Mouse (Mus musculus) CD4-positive naive resting alpha-beta T cell, adult 76 days (primary cell): Measurements from ENCODE around the gene Olfr790. TPM values are rescaled to one million over a fixed set of nuclear protein-coding genes. Genes with fewer than 3 reads are reported as not detected.

Experiments
- total RNA-seq: library from RNA; stranded (reverse); gene quantifications from one replicate; pipeline ENCODE4 v1.2.4, GENCODE M21; 2023

Olfr790 gene
- total RNA-seq = not detected

GRCm38 (mm10) chr10:129498192-129498591 lies at the start of gene Olfr790:
Gene Olfr790 (plus strand): TSS chr10:129498492.

GRCm38 (mm10) chr10:129461562-129461961 lies 36.7 kb upstream of the Olfr790 start, which contains the start of gene Olfr787:
Gene Olfr787 (plus strand): TSS chr10:129461862.

GRCm38 (mm10) chr10:129470698-129471097 lies 27.6 kb upstream of the Olfr790 start, which contains the start of gene Olfr788:
Gene Olfr788 (plus strand): TSS chr10:129470998.

DNA sequence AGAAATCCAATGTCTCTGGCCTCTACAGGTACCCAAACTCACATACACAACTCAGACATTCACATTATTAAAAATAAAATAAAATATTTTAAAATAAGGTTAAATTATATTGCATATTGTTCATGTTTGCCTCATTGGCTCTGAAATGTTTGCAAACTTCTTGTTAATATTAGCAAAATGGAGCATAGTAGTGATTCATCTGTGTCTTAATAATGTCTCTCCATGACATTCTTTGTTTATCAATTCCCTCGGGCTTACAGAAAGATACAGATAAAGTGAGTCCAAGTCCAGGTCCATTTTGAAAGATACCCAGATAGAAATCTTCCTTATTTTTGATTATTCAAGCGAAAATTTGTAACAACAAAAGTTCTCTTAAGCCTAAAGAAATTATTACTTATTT lies 13.8 kb upstream of the Olfr790 start, which contains the start of gene Olfr789:
Gene Olfr789, plus strand, starts transcription at position 301 of the 400 bp plus-strand sequence.

DNA sequence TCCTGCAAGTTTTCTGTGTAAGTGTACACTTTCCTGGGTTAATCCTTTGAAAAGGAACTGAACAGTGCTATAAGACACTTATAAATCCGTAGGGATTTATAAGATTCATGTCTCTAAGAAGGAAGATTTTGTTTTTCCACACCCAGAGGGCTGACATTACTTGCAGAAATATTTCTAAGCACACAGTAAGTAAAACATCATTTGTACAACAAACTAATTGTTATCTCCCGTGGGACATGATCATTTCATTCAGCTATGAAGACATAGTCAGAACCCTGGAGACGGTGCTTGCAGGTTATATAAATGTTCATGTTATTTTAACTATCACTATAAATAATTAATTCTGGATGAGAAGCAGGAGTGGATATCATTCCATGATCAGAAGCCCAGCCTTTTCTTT lies 23.2 kb downstream of the Olfr790 start, which contains the start of gene Olfr791:
Gene Olfr791, plus strand, starts transcription at position 301 of the 400 bp plus-strand sequence.

DNA sequence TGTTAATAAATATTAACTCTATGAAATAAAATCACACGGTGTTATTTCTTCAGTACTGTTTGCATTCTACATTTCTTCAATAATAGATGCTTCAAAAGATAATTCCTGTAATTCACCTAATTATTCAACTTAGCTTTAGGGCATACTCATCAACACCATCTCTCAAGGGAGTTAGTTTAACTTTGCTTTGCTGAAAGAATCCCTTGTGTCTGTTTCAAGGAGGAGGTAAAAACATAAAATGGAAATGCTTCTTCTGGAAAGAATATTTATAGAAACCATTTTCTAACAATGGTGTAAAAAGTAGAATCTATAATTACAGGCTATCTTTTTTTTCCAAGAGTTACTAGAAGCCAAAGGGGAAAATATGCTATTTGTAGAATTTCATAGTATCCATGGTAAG lies 40.6 kb downstream of the Olfr790 start, which contains the start of gene Olfr792:
Gene Olfr792, plus strand, starts transcription at position 301 of the 400 bp plus-strand sequence.

Other genes with a start within 250 kb of the Olfr790 start
- not detected for gene Olfr776, start 239.4 kb upstream of the Olfr790 start, total RNA-seq
- not detected for gene Olfr777, start 227.0 kb upstream of the Olfr790 start, total RNA-seq
- not detected for gene Olfr780, start 180.4 kb upstream of the Olfr790 start, total RNA-seq
- gene Olfr781, start 169.6 kb upstream of the Olfr790 start, total RNA-seq = not detected
- not detected for gene Olfr782, start 149.6 kb upstream of the Olfr790 start, total RNA-seq
- gene Olfr784, start 114.4 kb upstream of the Olfr790 start, total RNA-seq = not detected
- gene Olfr785, start 93.1 kb upstream of the Olfr790 start, total RNA-seq = not detected
- not detected for gene Olfr786, start 71.2 kb upstream of the Olfr790 start, total RNA-seq
- gene Olfr787, start 36.6 kb upstream of the Olfr790 start, total RNA-seq = not detected
- gene Olfr788, start 27.5 kb upstream of the Olfr790 start, total RNA-seq = not detected
- gene Olfr789, start 13.7 kb upstream of the Olfr790 start, total RNA-seq = not detected
- not detected for gene Olfr791, start 23.3 kb downstream of the Olfr790 start, total RNA-seq
- not detected for gene Olfr792, start 40.7 kb downstream of the Olfr790 start, total RNA-seq
- gene Olfr794, start 69.2 kb downstream of the Olfr790 start, total RNA-seq = not detected
- not detected for gene Olfr796, start 114.1 kb downstream of the Olfr790 start, total RNA-seq
- not detected for gene Olfr798, start 129.4 kb downstream of the Olfr790 start, total RNA-seq
- not detected for gene Olfr799, start 139.0 kb downstream of the Olfr790 start, total RNA-seq
- gene Olfr800, start 159.2 kb downstream of the Olfr790 start, total RNA-seq = not detected
- not detected for gene Olfr801, start 175.4 kb downstream of the Olfr790 start, total RNA-seq
- gene Olfr802, start 189.7 kb downstream of the Olfr790 start, total RNA-seq = not detected
- not detected for gene Olfr803, start 195.8 kb downstream of the Olfr790 start, total RNA-seq
- not detected for gene Olfr804, start 204.7 kb downstream of the Olfr790 start, total RNA-seq
- not detected for gene Olfr805, start 230.9 kb downstream of the Olfr790 start, total RNA-seq
- gene Olfr806, start 243.4 kb downstream of the Olfr790 start, total RNA-seq = not detected